Mouse (Mus musculus) T-helper 1 cell (primary cell): ENCODE data around the gene Far2.

Experiments used
- in situ Hi-C: fragments of 300-600 bp; cut with MboI, MseI; formaldehyde crosslinking; loops from one replicate; pipeline ENCODE4 v1.15.1; 2025; ENCODE audit warnings: high pct_unique_total_duplicates

Far2 gene

GRCm38 (mm10) chr6:148216752-148217151 lies 169.7 kb downstream of the Far2 start:
- in situ Hi-C loops: no loop called here

GRCm38 (mm10) chr6:148218235-148219076 lies 171.4 kb downstream of the Far2 start:
- in situ Hi-C loops: no loop called here

GRCm38 (mm10) chr6:148222686-148223085 lies 175.6 kb downstream of the Far2 start:
- in situ Hi-C loops: no loop called here

- in situ Hi-C loops: no loop called here
These were observed 180.5 kb downstream of the Far2 start for GRCm38 (mm10) chr6:148227542-148227941.
